Mouse (Mus musculus) gastrocnemius, adult 2 months (tissue): ENCODE measurements around the gene Gtf2a1l. TPM values are rescaled to one million over a fixed set of nuclear protein-coding genes. Genes with fewer than 3 reads are reported as not detected.

Experiments used
- DNase-seq: peaks from one replicate; pipeline ENCODE4 v3.0.0; 2022
- H3K27ac ChIP-seq: fragments of 200-600 bp; 2 replicates; pipeline ENCODE4 v1.8.1; 2022; ENCODE audit warnings: mild to moderate bottlenecking
- H3K4me3 ChIP-seq: fragments of 200-600 bp; 2 replicates; pipeline ENCODE4 v1.8.1; 2022; ENCODE audit warnings: mild to moderate bottlenecking, moderate library complexity
- CTCF ChIP-seq: fragments of 200-600 bp; IDR thresholded peaks from 2 replicates; pipeline ENCODE4 v1.8.1; 2022; ENCODE audit warnings: antibody characterized with exemption, mild to moderate bottlenecking, moderate library complexity
- intact Hi-C: fragments of 180-260 bp; cut with DNase I; formaldehyde crosslinking; loops from one replicate; pipeline ENCODE4 v1.15.1; 2025
- total RNA-seq, 2 experiments: library from RNA; stranded (reverse); gene quantifications; 2 replicates each; pipeline ENCODE4 v1.2.3; 2021

Gtf2a1l gene
- total RNA-seq, 2 experiments from 2014 or later, result not detected

- no peak for DNase-seq
- intact Hi-C loops, result no loop called here
- Histone ChIP-seq H3K4me3 (no peak overlapping the region), H3K27ac (no peak overlapping the region)
- TF ChIP-seq CTCF, result no peak
Measured at GRCm38 (mm10) chr17:88763396-88764135, 95.1 kb downstream of the Gtf2a1l start.

GRCm38 (mm10) chr17:88764136-88764485 lies 95.7 kb downstream of the Gtf2a1l start:
- intact Hi-C loops, result no loop called here
- no peak overlapping the region for H3K4me3 ChIP-seq
- no peak for DNase-seq
- no peak overlapping the region for H3K27ac ChIP-seq
- TF ChIP-seq CTCF, result no peak

Other genes with a start within 250 kb of the Gtf2a1l start
- 10 to 100 TPM; 10.6 to 12.9 TPM for gene Foxn2, start 227.9 kb upstream of the Gtf2a1l start, total RNA-seq
- 1 to 10 TPM; 4.5 to 5.8 TPM for gene Ppp1r21, start 138.5 kb upstream of the Gtf2a1l start, total RNA-seq
- 10 to 100 TPM in 1 of 2 experiments, 1 to 10 TPM in 1; 5.4 to 14.2 TPM for gene Ston1, start 71.0 kb upstream of the Gtf2a1l start, total RNA-seq
- not detected for gene Lhcgr, start 123.3 kb downstream of the Gtf2a1l start, total RNA-seq